Mouse (Mus musculus) megakaryocyte, embryonic 14.5 days (primary cell): ENCODE results near the gene Col18a1.

Experiments used
- FLI1 ChIP-seq: IDR thresholded peaks from 2 replicates; pipeline ENCODE4 v1.6.1; 2012; ENCODE audit warnings: low read length, inconsistent platforms, mixed read lengths
- GATA1 ChIP-seq: IDR thresholded peaks from 3 replicates; pipeline ENCODE4 v1.6.1; 2012; ENCODE audit warnings: mixed read lengths, low read length, inconsistent platforms, borderline replicate concordance

GRCm38 (mm10) chr10:77164041-77164436, 2.3 kb downstream of the Col18a1 start:
- TF ChIP-seq GATA1, result no peak
- no peak for TF ChIP-seq FLI1
